Mouse (Mus musculus) cerebellum, adult 11-12 months (tissue): Measurements from ENCODE around the gene Kxd1.
A peak's percentile ranks its signal among the peaks of the same experiment; 100 is the strongest.

Experiments
- DNase-seq: peaks from one replicate; pipeline ENCODE4 v3.0.0; 2022

Gene Kxd1

DNA sequence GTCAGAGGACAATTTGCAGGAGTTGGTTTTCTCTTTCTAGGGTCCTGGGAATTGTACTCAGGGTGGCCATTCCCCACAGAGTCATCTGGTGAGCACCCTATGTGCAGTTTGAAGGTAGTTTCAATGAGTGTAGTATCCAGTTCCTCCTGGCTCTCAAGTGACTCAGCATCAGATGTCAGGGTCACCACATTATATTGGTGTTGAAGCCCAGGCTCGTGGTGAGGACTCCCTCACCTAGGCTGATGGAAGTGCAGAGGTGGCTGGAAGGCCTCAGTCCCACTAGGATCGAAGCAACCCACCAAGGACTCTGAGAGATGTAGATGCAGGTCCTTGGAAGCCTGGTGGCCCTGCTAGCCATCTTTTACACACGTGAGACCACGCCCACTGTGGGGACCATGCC, 18.7 kb upstream of the Kxd1 start:
- no peak for DNase-seq

DNA sequence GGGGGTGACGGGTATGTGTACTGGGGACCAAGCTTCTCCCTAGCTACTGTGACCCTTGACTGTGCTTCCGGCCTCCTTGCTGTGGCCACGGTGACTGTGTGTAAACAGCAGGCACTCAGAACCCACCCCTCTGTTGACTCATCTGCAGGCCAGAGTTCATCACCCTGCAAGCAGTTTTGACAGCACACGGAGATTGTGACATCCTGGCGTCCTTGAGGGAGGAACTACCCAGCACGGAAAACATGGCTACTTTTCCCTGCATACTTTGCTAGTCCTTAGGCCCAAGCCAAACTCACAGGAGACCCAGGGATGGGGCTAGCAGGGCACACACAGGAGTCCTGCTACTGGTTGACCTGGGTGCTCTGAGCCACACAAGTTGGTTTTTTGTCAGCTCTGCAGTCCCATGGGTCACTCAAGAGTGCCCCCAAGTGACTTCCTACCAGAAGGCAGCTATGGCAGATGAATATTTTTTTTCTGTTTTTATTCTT, 16.5 kb upstream of the Kxd1 start:
- peak; percentile 27 for DNase-seq

DNA sequence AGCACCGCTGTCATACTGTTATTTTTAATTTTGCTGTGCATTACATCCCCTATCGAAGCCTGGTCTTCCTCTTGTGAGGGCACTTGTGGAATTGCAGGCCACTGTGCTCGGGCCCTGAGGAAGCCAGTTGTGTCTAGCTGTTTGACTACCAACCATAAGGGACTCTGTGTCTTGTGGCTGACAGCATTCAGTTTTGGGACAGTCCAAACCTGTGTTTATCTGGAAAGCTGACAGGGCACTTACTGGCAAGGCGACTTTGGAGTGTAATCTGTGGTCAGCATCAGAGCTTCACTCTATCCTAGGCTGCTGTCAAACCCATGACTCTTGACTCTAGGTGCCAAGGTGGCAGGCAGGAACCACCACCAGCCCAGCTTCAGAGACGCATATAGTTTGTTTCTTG, 13.3 kb upstream of the Kxd1 start:
- DNase-seq: no peak

DNA sequence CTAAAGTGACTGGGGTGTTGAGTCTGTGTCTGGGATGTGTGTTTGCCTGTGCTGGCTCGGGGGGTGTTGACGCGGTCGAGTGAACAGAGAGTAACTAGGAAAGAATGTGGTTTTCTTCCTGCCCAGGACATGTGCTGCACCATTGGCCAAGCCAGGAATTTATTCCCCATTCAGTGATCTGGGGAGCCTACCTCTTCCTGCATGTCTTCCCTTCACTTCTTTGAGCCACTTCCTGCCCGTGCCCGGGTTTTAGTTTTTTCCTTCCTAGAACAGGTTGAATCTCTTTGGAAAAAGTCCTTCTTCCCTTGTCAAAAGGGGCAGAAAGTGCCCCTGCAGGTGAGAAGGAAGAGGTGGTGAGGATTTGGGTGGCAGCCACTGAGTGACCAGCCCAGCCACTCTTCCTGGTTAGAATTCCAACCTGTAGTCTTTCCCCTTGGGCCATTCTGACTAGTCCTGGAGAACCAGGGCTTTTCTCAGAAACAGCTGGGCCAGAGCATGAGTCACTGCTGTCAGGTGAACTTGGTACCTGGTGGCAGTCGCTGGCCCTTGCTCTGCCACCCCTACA, 12.8 kb upstream of the Kxd1 start:
- no peak for DNase-seq

DNA sequence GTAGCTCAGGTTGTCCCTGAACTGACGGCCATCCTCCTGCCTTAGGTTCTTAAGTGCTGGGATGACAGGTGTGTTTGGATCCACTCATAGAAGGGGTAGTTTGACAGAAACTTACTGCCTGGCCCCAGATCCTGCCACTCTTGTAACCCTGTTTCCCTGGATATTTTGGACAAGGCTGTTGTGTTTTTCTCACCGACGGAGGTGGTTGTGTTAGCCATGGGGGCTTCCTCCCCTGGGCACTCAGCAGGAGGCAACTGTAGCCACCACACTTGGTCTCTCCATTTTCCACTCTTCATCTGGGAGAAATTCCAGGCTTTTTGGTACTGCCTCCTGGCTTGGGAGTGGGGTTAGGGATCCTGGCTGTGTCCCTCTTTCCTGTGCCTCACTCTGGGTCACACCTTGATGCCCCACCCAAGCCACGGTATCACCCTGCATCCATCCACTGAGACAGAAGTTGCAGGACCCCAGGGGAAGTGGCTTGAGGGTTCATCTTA, 12.3 kb upstream of the Kxd1 start:
- DNase-seq: peak; percentile 72

DNA sequence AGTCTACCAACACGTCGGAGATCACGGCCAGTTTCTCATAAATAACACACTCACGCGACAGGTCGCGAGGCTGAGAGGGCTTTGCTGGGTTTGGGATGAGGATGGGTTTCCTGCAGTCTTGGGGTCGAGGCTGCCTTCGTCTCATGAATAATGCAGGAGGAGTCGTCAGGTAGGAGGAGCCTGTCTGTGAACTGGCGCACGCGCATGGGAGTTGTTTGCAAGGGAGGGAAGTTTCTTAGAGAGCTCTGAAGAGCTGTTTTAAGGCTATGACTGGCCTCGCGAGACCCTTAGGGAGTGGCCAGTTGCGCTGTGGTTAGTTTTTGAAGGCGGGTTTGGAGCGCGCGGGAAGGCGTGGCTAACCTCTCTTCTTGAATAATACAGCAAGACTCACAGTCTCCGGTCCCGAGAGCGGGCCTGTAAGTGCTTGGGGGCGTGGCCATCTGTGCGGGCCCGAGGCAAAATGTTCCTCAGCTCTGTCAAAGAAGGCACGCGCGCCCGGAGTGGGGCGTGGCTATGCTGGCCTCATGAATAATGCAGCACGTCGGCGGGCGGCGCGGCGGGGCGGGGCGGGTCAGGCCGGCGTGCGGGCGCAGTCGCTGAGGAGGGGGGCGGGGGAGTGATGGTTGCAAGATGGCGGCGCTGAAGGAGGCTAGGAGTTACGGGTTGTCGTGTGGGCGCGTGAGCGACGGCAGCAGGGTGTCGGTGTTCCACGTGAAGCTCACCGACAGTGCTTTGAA, 11.5 kb upstream of the Kxd1 start, which contains the start of gene Ell:
Gene Ell, plus strand, starts transcription at position 381 of the 737 bp plus-strand sequence.
- DNase-seq: peak; percentile 98

DNA sequence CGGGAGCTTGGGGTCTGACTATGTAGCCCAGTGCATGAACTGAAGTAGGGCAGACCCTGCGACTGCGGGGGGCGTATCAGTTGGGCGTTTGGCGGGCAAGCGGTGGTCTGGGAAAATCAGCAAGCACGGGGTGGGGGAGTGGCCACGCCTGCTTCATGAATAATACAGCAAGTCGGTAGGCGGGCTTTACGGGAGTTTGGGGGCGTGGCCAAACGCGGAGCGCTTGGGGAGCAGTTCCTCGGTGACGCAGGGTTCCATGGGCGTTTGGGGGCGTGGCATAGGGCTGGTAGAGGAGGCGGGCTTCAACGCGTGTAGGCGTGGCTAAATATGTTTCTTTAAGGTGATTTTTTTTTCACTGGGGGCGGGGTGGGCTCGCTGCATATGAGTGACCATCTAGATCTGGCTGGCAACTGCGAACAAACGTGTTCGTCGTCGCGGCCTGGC, 10.9 kb upstream of the Kxd1 start:
- DNase-seq: peak; percentile 99

DNA sequence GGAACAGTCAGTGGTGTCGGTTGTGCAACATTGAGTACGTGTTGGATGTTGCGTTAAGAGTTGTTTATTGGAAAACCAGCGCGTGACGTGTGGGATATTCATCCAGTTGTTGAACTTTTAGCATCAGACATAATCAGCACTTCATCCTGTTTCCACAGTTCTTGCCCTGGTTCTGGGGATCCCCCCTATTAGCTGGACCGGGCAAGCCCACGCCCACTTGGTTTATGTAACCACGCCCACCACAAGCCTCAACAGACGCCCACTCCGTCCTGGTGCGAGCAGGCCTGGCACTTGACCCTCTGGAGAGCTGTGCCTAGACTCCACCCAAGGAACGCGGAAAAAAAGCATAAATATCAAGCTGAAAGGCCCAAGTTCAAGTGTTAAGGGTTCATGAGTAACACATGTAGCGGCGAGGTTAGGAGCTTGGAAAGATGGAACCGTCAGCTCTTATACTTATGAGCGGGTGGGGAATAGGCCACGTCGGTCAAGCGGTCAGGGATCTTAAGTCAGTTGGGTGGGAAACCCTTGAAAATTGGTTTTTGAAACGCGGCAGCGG, 10.3 kb upstream of the Kxd1 start:
- DNase-seq: peak; percentile 81

DNA sequence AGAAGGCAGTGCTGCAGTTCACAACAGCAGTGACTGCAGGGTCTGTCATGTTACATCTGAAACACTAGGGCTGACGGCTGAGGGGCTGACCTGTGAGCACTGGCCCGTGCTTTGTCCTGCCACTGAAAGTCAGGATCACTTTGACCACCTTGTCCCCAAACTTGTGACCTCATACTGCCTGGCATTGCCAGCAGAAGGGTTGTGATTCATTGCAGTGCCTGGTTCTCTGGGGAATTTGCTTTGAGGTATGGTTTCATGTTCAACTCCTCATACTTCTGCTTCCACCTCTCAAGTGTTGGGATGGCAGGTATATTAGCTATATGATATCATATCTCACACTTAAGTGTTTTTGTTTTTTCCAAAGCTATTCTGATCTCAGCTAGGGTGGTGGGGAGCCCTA, 7.9 kb upstream of the Kxd1 start:
- DNase-seq: no peak

DNA sequence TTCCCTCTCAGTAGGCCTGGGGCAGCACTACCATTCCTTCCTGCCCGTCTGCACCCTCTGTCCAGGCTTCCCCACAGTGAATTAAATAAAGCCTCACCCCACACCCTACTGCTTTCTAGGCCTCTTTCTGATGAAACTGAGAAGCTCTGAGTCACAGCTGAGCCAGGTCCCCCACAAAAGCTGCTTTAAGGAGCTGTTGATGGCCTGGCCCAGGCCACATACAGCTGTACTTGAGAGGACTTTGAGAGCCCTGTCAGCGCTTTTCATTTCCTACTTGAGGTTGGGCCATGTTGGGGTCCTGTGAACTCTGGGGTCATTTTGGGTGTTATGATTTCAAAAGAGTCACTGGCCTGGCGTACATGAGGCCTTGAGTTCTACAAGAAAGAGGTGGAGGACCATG, 7.5 kb upstream of the Kxd1 start:
- no peak for DNase-seq

DNA sequence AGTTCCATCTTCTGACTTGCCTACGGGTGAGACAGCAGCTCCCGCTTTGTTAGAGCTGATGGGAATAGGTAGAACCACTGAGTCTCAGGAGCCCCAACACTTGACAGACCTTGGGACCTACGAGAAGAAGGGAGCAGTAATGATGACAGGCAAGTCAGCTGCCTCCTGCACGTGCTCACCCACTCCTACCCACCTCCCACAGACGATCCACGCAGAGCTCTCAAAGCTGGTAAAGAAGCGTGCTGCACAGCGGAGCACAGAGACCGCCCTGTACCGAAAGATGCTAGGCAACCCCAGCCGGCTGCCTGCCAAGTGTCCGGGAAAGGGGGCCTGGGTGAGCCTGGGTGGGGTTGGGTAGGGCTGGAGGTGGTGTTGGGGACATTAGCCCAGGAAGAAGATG, 6.5 kb upstream of the Kxd1 start:
- no peak for DNase-seq

DNA sequence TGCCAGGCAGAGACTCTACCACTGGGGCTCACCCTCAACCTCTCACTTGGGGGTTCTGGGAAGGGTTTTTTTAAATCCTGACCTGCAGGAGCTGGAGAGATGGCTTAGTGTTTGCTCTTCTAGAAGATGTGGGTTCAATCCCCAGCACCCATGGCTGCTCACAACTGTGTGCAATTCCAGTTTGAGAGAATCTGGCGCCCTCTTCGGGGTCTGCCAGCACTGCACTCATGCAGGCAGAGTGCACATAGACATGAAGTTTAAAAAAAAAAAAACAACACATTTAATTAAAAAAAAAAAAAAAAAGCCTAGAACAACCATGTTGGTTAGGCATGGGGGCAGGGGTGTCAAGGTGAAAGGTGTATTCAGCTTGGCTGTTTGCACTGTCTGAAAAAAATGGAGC, 2.6 kb upstream of the Kxd1 start:
- DNase-seq: no peak

DNA sequence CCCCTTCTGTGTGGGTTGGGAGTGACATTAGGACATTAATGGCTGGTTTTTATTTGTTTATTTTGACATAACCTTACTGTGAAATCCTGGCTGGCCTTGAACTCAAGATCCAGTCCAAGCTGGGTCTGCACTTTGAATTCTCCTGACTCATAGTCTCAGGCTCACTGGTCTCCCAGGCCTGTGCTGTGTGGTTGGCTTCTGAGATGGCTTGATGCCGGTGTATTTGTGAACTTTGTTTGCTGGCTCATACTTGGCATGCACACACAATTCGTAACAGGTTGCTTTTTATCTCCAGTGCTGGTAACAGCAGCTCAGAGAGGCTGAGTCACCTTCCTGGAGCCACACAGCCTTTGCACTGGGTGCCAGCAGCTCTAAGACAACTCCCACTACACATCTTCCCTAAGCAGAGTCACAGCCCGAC, 2.0 kb upstream of the Kxd1 start:
- no peak for DNase-seq

DNA sequence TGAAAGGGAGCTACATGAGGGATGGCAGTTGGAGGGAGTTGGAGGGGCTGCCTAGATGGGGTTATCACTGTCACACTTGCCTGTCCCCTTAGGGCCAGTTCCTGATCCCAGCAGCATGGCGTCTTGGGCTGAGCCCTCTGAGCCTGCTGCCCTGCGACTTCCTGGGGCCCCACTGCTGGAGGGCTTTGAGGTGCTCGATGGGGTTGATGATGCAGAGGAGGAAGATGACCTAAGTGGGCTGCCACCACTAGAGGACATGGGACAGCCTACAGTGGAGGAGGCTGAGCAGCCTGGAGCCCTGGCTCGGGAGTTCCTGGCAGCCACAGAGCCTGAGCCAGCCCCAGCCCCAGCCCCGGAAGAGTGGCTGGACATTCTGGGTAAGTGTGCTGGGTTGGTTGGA, 1.5 kb upstream of the Kxd1 start:
- no peak for DNase-seq

DNA sequence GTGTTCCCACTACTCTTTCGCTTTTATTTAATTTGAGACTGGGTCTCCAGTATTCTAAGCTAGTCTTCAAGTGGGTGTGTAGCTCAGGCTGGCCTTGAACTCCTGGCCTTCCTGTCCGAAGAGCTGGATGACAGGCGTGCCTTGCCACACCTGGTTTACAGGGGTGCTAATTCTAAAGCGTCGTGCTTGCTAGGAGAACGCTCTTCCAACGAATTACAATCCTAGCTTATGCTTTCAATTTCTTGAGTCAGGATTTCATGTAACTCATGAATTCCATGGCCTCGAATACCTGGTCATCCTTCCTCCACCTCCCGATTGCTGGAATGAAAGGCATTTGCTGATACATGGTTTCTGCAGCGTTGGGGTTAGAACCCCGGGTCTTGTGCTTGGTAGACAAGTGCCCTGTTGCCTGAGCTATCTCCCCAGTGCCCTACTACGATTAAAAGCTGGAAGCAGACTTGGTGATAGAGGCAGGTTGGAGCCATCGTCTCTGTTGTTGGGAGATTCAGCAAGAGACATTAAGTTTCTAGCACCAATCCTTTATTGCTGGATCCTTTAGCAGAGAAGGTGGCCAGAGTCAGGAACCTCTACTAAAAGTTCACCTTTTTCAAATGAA, 534 bp upstream of the Kxd1 start:
- DNase-seq: no peak

DNA sequence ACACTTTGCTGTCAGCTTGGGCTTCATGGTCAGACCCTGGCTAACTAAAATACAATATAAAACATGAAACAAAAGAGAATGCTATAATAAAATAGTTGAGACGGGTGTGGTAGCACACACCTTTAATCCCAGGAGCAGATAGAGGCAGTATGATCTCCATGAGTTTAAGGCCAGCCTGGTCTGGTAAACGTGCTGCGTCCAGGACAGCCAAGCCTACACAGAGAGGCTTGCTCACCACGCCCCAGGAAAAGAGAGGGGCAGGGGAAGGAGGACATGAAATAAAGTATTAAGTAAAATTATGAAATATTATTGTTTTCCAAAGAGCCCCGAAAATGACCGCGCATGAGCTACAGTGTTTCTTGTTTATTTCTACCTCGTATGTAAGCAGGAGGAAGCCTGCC, 645 bp downstream of the Kxd1 start:
- no peak for DNase-seq

DNA sequence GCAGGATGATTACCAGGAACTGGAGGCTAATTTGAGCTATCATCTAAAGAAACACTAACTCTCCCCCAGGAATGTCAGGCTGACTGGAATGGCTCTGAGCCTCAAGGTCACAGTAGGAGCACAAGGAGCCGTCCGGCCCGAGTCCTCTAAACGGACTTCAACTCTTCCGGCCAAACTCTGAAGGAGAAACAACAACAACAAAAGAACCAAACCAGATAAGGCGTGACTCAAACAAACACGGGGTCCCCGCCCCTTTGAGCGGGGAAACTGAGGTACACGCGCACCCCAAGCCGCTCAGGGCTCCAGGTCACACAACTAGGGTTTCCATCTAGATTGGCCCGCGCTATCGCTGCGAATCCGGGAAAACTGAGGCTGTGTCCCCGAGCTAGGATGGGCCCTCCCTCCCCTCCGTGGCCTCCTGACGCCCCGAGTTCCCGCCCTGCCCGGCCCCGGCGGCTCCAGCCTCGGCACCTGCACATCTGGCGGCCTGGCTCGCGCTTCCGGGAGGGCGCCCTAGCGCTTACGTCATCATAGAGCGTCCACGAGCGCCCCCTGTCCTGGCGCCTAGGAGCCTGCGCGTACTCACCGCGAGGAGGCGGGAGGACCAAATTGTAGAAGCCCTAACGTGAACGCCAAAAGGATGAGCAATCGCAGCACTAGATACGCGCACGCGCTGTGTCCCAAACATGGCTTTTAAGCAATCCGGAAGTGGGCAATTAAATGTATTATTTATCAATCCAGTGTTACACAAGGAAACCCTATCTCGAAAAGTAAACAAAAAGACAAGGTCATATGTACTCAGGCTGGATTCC, 5.0 kb downstream of the Kxd1 start:
- DNase-seq: peak; percentile 96

DNA sequence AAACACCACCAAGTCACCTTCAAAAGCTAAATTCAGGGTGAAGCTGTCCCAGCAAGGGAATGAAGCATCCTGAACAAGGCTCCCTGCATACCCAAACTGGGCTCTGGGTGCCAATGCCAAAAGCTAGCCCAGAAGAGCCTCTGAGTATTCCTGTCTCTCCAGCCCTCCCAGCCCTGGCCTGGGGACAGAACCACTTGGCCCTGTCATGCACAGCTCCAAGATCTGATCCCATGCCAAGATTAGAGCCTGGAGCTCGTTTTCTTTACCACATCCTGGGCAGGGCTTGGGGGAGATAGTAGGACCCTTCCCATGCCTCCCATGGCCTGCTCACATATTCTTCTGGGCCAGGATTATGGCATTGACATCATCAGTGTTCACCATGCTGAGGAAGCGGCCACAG, 8.2 kb downstream of the Kxd1 start:
- DNase-seq: no peak

DNA sequence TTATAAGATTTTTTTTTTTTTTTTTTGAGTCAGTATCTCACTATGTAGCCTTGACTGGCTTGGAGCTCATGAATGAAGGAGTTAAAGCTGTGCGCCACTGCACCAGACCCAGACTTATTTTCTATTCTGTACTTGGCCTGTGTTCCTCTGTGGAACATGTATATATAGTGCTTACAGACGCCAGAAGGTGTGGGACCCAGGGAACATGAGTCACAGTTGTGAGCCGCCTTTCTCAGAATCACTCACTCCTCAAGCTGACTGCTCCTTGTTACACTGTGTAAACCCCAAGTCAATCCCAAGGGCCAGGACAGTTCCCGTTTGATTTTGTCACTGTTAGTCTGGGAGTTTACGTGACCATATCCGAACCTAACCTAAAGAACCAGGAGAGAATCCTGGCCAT, 8.7 kb downstream of the Kxd1 start:
- DNase-seq: no peak

DNA sequence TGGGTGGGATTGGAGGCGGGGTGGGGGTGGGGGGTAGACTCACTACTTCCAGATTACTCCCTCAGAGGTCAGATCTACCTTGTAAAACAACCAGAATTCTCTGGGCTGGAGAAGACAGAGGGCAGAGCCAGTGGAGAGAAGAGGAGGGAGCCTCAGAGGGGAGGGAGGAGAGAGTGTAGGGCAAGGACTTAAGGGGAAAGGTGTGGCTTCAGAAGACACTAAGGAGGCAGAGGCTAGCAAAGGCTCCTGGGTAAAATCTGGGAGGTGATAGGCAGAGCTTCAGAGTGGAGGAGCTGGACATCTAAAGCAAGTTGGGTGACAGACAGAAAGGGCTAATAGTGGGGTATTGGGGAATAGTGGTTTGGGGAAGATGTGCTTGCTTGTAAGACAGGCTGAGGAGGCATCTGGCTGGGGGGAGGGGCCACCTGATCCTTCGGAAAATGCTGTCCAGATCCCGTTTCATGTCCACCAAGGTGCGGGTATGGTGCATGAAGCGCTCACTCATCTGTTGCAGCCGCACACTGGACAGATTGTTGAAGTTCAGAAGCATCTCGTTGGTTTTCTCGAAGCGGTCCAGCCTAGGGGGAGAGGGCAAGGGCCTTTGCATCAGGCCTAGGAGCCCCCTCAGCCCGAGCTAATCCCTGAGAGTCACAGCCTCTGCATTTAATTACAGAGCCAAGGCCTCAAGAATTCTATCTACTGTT, 9.7 kb downstream of the Kxd1 start:
- DNase-seq: no peak

DNA sequence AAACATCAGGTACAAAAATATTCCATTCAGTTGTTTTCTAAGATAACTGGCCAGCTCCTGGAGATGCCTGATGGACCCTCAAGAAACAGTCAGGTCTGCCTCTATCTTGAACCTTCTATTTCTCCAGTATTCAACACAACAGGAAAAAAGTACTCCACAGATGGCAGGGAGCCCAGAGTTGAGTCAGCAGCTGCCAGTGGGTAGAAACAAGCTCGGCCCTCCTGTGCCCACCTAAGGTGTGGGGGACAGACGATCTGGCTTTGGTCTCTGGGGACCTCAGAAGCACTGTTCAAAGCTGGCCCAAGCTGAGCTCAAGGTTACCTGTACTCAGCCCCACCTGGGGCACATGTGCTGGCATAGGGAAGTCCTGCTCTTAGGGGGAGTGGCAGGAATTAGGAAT, 14.3 kb downstream of the Kxd1 start:
- DNase-seq: no peak

DNA sequence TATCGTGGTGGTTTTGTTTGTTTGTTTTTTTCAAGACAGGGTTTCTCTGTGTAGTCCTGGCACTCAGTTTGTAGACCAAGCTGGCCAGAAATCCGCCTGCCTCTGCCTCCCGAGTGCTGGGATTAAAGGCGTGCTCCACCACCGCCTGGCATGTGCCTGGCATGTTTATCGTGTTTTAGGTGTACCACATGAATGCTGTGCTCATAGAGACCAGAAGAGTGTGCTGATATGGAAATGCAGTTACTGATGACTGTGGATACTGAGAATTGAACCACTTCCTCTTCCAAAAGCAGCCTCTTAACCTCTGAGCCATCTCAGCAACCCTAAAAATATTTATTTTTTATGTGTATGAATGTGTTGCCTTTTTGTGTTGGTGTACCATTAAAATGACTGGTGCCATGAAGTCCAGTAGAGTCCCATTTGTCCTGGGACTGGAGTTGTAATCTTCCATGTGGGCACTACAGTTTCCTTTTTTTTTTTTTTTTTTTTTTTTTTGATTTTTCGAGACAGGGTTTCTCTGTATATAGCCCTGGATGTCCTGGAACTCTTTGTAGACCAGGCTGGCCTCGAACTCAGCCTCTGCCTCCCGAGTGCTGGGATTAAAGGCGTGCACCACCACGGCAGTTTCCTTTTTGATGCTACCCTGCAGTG, 15.4 kb downstream of the Kxd1 start:
- DNase-seq: no peak
